Comparison of ENCODE assay signal across 8 mouse cellular contexts in genomic region chr6:39592401-39593214, GRCm38 (mm10). TPM values are rescaled to one million over a fixed set of nuclear protein-coding genes. Genes with fewer than 3 reads are reported as not detected.
DNase-seq lines count a peak whose midpoint lies in the region; ATAC-seq and TF ChIP-seq lines count a peak whose summit lies in the region.

Ndufb2 (plus strand) TSS chr6:39592574.

- no peak for TF ChIP-seq EP300 in lung, postnatal 0 days (IDR thresholded peaks at IDR 0.05)

- peak within 1 kb of the TSS; percentile 82 for H3K9ac ChIP-seq in lung, postnatal 0 days (replicated peaks; ENCODE audit: low read depth)

- peak; percentile 97 for ATAC-seq in frontal cortex, adult (ENCODE audit: low TSS enrichment)
- peak; percentile 99 for ATAC-seq in lung, postnatal 0 days

- TF ChIP-seq CTCF in lung, postnatal 0 days (IDR thresholded peaks at IDR 0.05): no peak

- peak within 1 kb of the TSS; percentile 93 for H3K27ac ChIP-seq in hindbrain, embryonic 10.5 days
- peak within 1 kb of the TSS; percentile 79 for H3K27ac ChIP-seq in lung, postnatal 0 days (ENCODE audit: low read length)

- peak within 1 kb of the TSS; percentile 87 for H3K4me3 ChIP-seq in hindbrain, embryonic 10.5 days
- peak within 1 kb of the TSS; percentile 87 for H3K4me3 ChIP-seq in lung, postnatal 0 days (ENCODE audit: low read depth, low read length)

- no peaks in the 10 kb centered on the region for H3K27me3 ChIP-seq in hindbrain, embryonic 10.5 days (ENCODE audit: insufficient read depth, poor library complexity, severe bottlenecking)
- H3K27me3 ChIP-seq in lung, postnatal 0 days (replicated peaks; ENCODE audit: insufficient read depth, low read length): no peaks in the 10 kb centered on the region

- peaks cover 34% of the 10 kb centered on the region for H3K36me3 ChIP-seq in hindbrain, embryonic 10.5 days
- peaks cover 2% of the 10 kb centered on the region; the same call in 1 of the 2 replicates for H3K36me3 ChIP-seq in lung, postnatal 0 days (ENCODE audit: insufficient read depth, low read length)

- under 1% methylated on average over 56 of the region's 56 CpGs for WGBS in hindbrain, embryonic 10.5 days
- 2% methylated on average over 56 of the region's 56 CpGs for WGBS in lung, postnatal 0 days

- peak; percentile 87 for DNase-seq in MN1 (ENCODE audit: low spot score)
- DNase-seq in cerebellum, adult 9-10 months: peak; percentile 96
- DNase-seq in hindbrain, embryonic 10.5 days (ENCODE audit: low spot score): peak; percentile 97
- DNase-seq in layer of hippocampus, adult 9-11 months: peak; percentile 95
- peak; percentile 96 for DNase-seq in lung, postnatal 0 days (ENCODE audit: low spot score)
- peak; percentile 90 for DNase-seq in ovary, postnatal 14 days (ENCODE audit: low spot score)
- peak; percentile 93 for DNase-seq in thymus, postnatal 14 days

- no peaks in the 10 kb centered on the region for H3K9me3 ChIP-seq in hindbrain, embryonic 10.5 days
- no peaks in the 10 kb centered on the region for H3K9me3 ChIP-seq in lung, postnatal 0 days (ENCODE audit: low read length)

- peak within 1 kb of the TSS; percentile 71 for H3K4me2 ChIP-seq in lung, postnatal 0 days (replicated peaks; ENCODE audit: low read depth, low read length)

- H3K4me1 ChIP-seq in hindbrain, embryonic 10.5 days (replicated peaks): peaks cover 13% of the 10 kb centered on the region
- peaks cover 6% of the 10 kb centered on the region for H3K4me1 ChIP-seq in lung, postnatal 0 days (ENCODE audit: insufficient read depth, low read depth, low read length)

RNA-seq across cellular contexts. Expression of gene Ndufb2, which starts in this region (rescaled TPM):
- 292 and 328 TPM in 2 replicates for polyA plus RNA-seq in hindbrain, embryonic 10.5 days (2016; fragmentation: Nextera tagmentation; extraction: Ambion mirVana)
- 267 and 287 TPM in 2 replicates for polyA plus RNA-seq in lung, postnatal 0 days (2015; fragmentation: Nextera tagmentation; extraction: Ambion mirVana)

Comparison
In these comparisons a context has a peak if more than half of its experiments do, and no peak if none do; other contexts are left out.
1. Peak in every context shown above with its lines: DNase-seq, ATAC-seq, H3K4me3 ChIP-seq and H3K27ac ChIP-seq.